ENCODE assay signal across 23 mouse cellular contexts in genomic region chr13:37940167-37940566, GRCm38 (mm10). TPM values are rescaled to one million over a fixed set of nuclear protein-coding genes. Genes with fewer than 3 reads are reported as not detected.
A peak's percentile ranks its signal among the peaks of the same experiment; 100 is the strongest.
DNase-seq lines count a peak whose midpoint lies in the region; ATAC-seq lines count a peak whose summit lies in the region.
"Had no signal": no experiment of that assay in that cellular context is flagged by ENCODE, and none has a peak within 500 bp of the region (broad histone marks: within the 10 kb centered on the region; RNA-seq: fewer than 3 reads in every experiment).

No protein-coding gene starts in this region.

- H3K4me3 ChIP-seq in kidney, embryonic 14.5 days (ENCODE audit: low read length): no peak overlapping the region
- no peak overlapping the region for H3K4me3 ChIP-seq in midbrain, embryonic 11.5 days (ENCODE audit: low read depth, low read length)
- H3K4me3 ChIP-seq: forebrain, embryonic 10.5 days; heart, embryonic 15.5 days; hindbrain, embryonic 15.5 days; megakaryocyte, embryonic 14.5 days; neural tube, embryonic 12.5 days had no signal

- no peak for ATAC-seq in kidney, embryonic 14.5 days (ENCODE audit: low FRiP score, low TSS enrichment)
- no peak for ATAC-seq in midbrain, embryonic 11.5 days (ENCODE audit: low FRiP score)
- ATAC-seq: forebrain, postnatal 0 days; midbrain, embryonic 16.5 days had no signal

- WGBS in kidney, embryonic 14.5 days: 83% methylated on average over 2 of the region's 2 CpGs
- 82% methylated on average over 2 of the region's 2 CpGs for WGBS in midbrain, embryonic 11.5 days

- no peak overlapping the region for H3K4me2 ChIP-seq in kidney, embryonic 14.5 days (replicated peaks; ENCODE audit: low read depth, low read length)
- H3K4me2 ChIP-seq in midbrain, embryonic 11.5 days: no peak overlapping the region
- H3K4me2 ChIP-seq: heart, embryonic 15.5 days; hindbrain, embryonic 15.5 days; neural tube, embryonic 12.5 days had no signal

- H3K9ac ChIP-seq in kidney, embryonic 14.5 days (ENCODE audit: low read depth, low read length): no peak overlapping the region
- H3K9ac ChIP-seq in midbrain, embryonic 11.5 days (ENCODE audit: low read length): no peak overlapping the region
- H3K9ac ChIP-seq: forebrain, postnatal 0 days; heart, embryonic 15.5 days; hindbrain, embryonic 15.5 days; neural tube, embryonic 12.5 days had no signal

- no peak overlapping the region for H3K27ac ChIP-seq in kidney, embryonic 14.5 days (ENCODE audit: low read depth, low read length)
- H3K27ac ChIP-seq in midbrain, embryonic 11.5 days (ENCODE audit: low read depth, low read length): no peak overlapping the region
- H3K27ac ChIP-seq: forebrain, embryonic 10.5 days; heart, embryonic 15.5 days; hindbrain, embryonic 15.5 days; neural tube, embryonic 12.5 days had no signal

- H3K9me3 ChIP-seq in kidney, embryonic 14.5 days (ENCODE audit: control insufficient read depth, low read length): no peaks in the 10 kb centered on the region
- no peaks in the 10 kb centered on the region for H3K9me3 ChIP-seq in midbrain, embryonic 11.5 days (ENCODE audit: control insufficient read depth, low read length)
- H3K9me3 ChIP-seq: forebrain, embryonic 10.5 days; heart, embryonic 15.5 days; megakaryocyte, embryonic 14.5 days; neural tube, embryonic 12.5 days had no signal

- H3K27me3 ChIP-seq in kidney, embryonic 14.5 days (ENCODE audit: control insufficient read depth, insufficient read depth, low read length): no peaks in the 10 kb centered on the region
- no peaks in the 10 kb centered on the region for H3K27me3 ChIP-seq in midbrain, embryonic 11.5 days (ENCODE audit: control insufficient read depth, insufficient read depth, low read length)
- H3K27me3 ChIP-seq: CH12.LX; heart, embryonic 15.5 days; hindbrain, embryonic 15.5 days; megakaryocyte, embryonic 14.5 days; neural tube, embryonic 12.5 days had no signal

- H3K4me1 ChIP-seq in kidney, embryonic 14.5 days (ENCODE audit: control insufficient read depth, insufficient read depth, low read length): peaks cover 34% of the 10 kb centered on the region
- H3K4me1 ChIP-seq in midbrain, embryonic 11.5 days (ENCODE audit: control insufficient read depth, insufficient read depth, low read length): no peaks in the 10 kb centered on the region
- H3K4me1 ChIP-seq: hindbrain, embryonic 15.5 days; neural tube, embryonic 12.5 days had no signal

- peak; percentile 55 for DNase-seq in kidney, adult 18-20 months
- peak; percentile 69 to 75 for DNase-seq in kidney, adult 8-10 months
- peak; percentile 67 to 76 for DNase-seq in kidney, postnatal 36 days
- DNase-seq in yolk sac, embryonic 10.5 days (ENCODE audit: low spot score): peak; percentile 71
- DNase-seq in frontal cortex, postnatal 14 days (ENCODE audit: low spot score in 2 of 2): no peak
- no peak for DNase-seq in midbrain, embryonic 11.5 days (ENCODE audit: low spot score, missing footprints)
- DNase-seq: adrenal gland, postnatal 25 days; cerebellum, adult 18-20 months; cerebellum, postnatal 25 days; forebrain, postnatal 0 days; gastrocnemius, postnatal 10 days; heart, adult 18-20 months; heart, postnatal 4 days; lung, adult 2 months; thymus, postnatal 4 days had no signal

- H3K36me3 ChIP-seq in kidney, embryonic 14.5 days (ENCODE audit: control insufficient read depth, insufficient read depth, low read length): peaks cover 14% of the 10 kb centered on the region; the same call in 1 of the 2 replicates
- H3K36me3 ChIP-seq in midbrain, embryonic 11.5 days (ENCODE audit: control insufficient read depth, insufficient read depth, low read length): no peaks in the 10 kb centered on the region
- H3K36me3 ChIP-seq: neural tube, embryonic 12.5 days had no signal

RNA-seq across cellular contexts. Expression of gene Ssr1, which starts 53.9 kb away (rescaled TPM):
- polyA plus RNA-seq in kidney, embryonic 14.5 days (2014; fragmentation: Nextera tagmentation; extraction: Ambion mirVana): 76.7 and 133 TPM in 2 replicates
- 114 and 125 TPM in 2 replicates for polyA plus RNA-seq in midbrain, embryonic 11.5 days (2014; fragmentation: Nextera tagmentation; extraction: Ambion mirVana)

Comparison
In these comparisons a context has a peak if more than half of its experiments do, and no peak if none do; other contexts are left out.
1. DNase-seq: peak in kidney, adult 18-20 months (single experiment), kidney, adult 8-10 months (2 of 2), kidney, postnatal 36 days (2 of 2) and yolk sac, embryonic 10.5 days (single experiment); none in frontal cortex, postnatal 14 days (0 of 2) and midbrain, embryonic 11.5 days (single experiment).